Mouse (Mus musculus) gastrocnemius, postnatal 10 days (tissue): ENCODE data around the gene Sgsh. TPM values are rescaled to one million over a fixed set of nuclear protein-coding genes. Genes with fewer than 3 reads are reported as not detected.

ENCODE experiments used
- DNase-seq: peaks from one replicate; pipeline ENCODE4 v3.0.0; 2021; ENCODE audit warnings: mixed read lengths
- total RNA-seq, 2 experiments: library from RNA; stranded (reverse); gene quantifications; 2 replicates each; pipeline ENCODE4 v1.2.3; 2021

Gene Sgsh
- total RNA-seq, 2 experiments from 2014 or later = 5.2 to 5.7 TPM

- DNase-seq = no peak
These were observed 22.0 kb upstream of the Sgsh start for GRCm38 (mm10) chr11:119377326-119377725.

- no peak for DNase-seq
These were observed 20.1 kb upstream of the Sgsh start for GRCm38 (mm10) chr11:119375425-119375824.

- DNase-seq = peak; percentile 71
These were observed 8.3 kb upstream of the Sgsh start for GRCm38 (mm10) chr11:119363534-119364145.

GRCm38 (mm10) chr11:119362769-119363533, 7.6 kb upstream of the Sgsh start:
- DNase-seq = no peak

- no peak for DNase-seq
These were observed 3.8 kb upstream of the Sgsh start for GRCm38 (mm10) chr11:119359089-119359488.

- peak; percentile 49 for DNase-seq
These were observed 416 bp downstream of the Sgsh start for GRCm38 (mm10) chr11:119354798-119355442.

- DNase-seq = no peak
These were observed 1.4 kb downstream of the Sgsh start for GRCm38 (mm10) chr11:119353946-119354345.

GRCm38 (mm10) chr11:119352113-119352512, 3.2 kb downstream of the Sgsh start:
- no peak for DNase-seq

GRCm38 (mm10) chr11:119347125-119347524, 8.2 kb downstream of the Sgsh start:
- DNase-seq = no peak

- DNase-seq = no peak
These were observed 10.5 kb downstream of the Sgsh start for GRCm38 (mm10) chr11:119344865-119345264.

- no peak for DNase-seq
These were observed 11.2 kb downstream of the Sgsh start for GRCm38 (mm10) chr11:119344178-119344577.

- peak; percentile 67 for DNase-seq
These were observed 15.7 kb downstream of the Sgsh start for GRCm38 (mm10) chr11:119339637-119340036.

- DNase-seq = no peak
These were observed 16.2 kb downstream of the Sgsh start for GRCm38 (mm10) chr11:119339179-119339578.

GRCm38 (mm10) chr11:119338271-119339059, 16.9 kb downstream of the Sgsh start:
- no peak for DNase-seq

GRCm38 (mm10) chr11:119331970-119332369, 23.4 kb downstream of the Sgsh start:
- DNase-seq = no peak

- DNase-seq = no peak
These were observed 24.7 kb downstream of the Sgsh start for GRCm38 (mm10) chr11:119330592-119330991.

GRCm38 (mm10) chr11:119325068-119325467, 30.3 kb downstream of the Sgsh start:
- no peak for DNase-seq

- DNase-seq = no peak
These were observed 32.8 kb downstream of the Sgsh start for GRCm38 (mm10) chr11:119322521-119322920.

- DNase-seq = no peak
These were observed 38.6 kb downstream of the Sgsh start for GRCm38 (mm10) chr11:119316720-119317119.

GRCm38 (mm10) chr11:119314252-119314936, 40.9 kb downstream of the Sgsh start:
- no peak for DNase-seq

GRCm38 (mm10) chr11:119310621-119311020, 44.7 kb downstream of the Sgsh start:
- no peak for DNase-seq

GRCm38 (mm10) chr11:119307916-119308315, 47.4 kb downstream of the Sgsh start:
- no peak for DNase-seq
